Mouse (Mus musculus) liver, embryonic 14.5 days (tissue): ENCODE data around the gene 4930442H23Rik. TPM values are rescaled to one million over a fixed set of nuclear protein-coding genes. Genes with fewer than 3 reads are reported as not detected.
"Not testable (repeated sequence)": the region's sequence is repeated elsewhere in the genome, so short reads cannot be mapped to it uniquely, and the experiment has no call there.

Experiments used
- ATAC-seq: fragments of 200-750 bp; cut with Nextera tagmentation; 2 replicates; pipeline ENCODE4 v1.8.0; 2017; ENCODE audit warnings: moderate number of reproducible peaks, mild to moderate bottlenecking, moderate library complexity; ENCODE audit not compliant: insufficient read depth
- DNase-seq, 3 experiments: peaks; one replicate each; pipeline ENCODE4 v3.0.0-alpha.2; 2012 to 2013; ENCODE audit warnings: low read depth in 3 of 3, low spot score in 3 of 3
- H3K27ac ChIP-seq: fragments of 300-500 bp; sonication (generic); 2 replicates; pipeline ENCODE4 v1.5.1; 2014; ENCODE audit warnings: moderate library complexity, mild to moderate bottlenecking, control low read depth, inconsistent platforms
- H3K27me3 ChIP-seq: fragments of 300-500 bp; sonication (generic); 2 replicates; pipeline ENCODE4 v1.6.1; 2014; ENCODE audit warnings: mild to moderate bottlenecking, low read length, moderate library complexity; ENCODE audit not compliant: control insufficient read depth, insufficient read depth
- H3K36me3 ChIP-seq: fragments of 300-500 bp; sonication (generic); replicated peaks from 2 replicates; pipeline ENCODE4 v1.6.1; 2014; ENCODE audit warnings: low read depth; ENCODE audit not compliant: control insufficient read depth, insufficient read depth
- H3K4me1 ChIP-seq, 2 experiments: fragments of 200-500 bp in 1 of 2; fragments of 300-500 bp in 1 of 2; sonication (generic) in 1 of 2; replicated peaks; 2 replicates each; pipeline ENCODE4 v1.6.1; 2012 to 2014; ENCODE audit warnings: antibody characterized with exemption in 1 of 2, inconsistent platforms in 1 of 2, low read length in 1 of 2; ENCODE audit not compliant: control insufficient read depth in 2 of 2, insufficient read depth in 2 of 2
- H3K4me2 ChIP-seq: fragments of 300-500 bp; sonication (generic); 2 replicates; pipeline ENCODE4 v1.6.1; 2014; ENCODE audit warnings: low read depth, mild to moderate bottlenecking, control low read depth, moderate library complexity
- H3K4me3 ChIP-seq, 2 experiments: fragments of 200-500 bp in 1 of 2; fragments of 300-500 bp in 1 of 2; sonication (generic) in 1 of 2; 2 replicates each; pipeline ENCODE4 v1.5.1; 2012 to 2014; ENCODE audit warnings: low read depth in 2 of 2, low read length in 2 of 2, mild to moderate bottlenecking in 2 of 2, control low read depth in 1 of 2, inconsistent platforms in 1 of 2, moderate library complexity in 1 of 2; ENCODE audit not compliant: insufficient read depth in 1 of 2
- H3K9ac ChIP-seq: fragments of 300-500 bp; sonication (generic); replicated peaks from 2 replicates; pipeline ENCODE4 v1.6.1; 2014; ENCODE audit warnings: mild to moderate bottlenecking, control low read depth, moderate library complexity
- H3K9me3 ChIP-seq: fragments of 300-500 bp; sonication (generic); 2 replicates; pipeline ENCODE4 v1.6.1; 2016; ENCODE audit warnings: low read length, mixed read lengths; ENCODE audit not compliant: control insufficient read depth
- CTCF ChIP-seq: IDR thresholded peaks from 2 replicates; pipeline ENCODE4 v1.5.1; 2016; ENCODE audit warnings: antibody characterized with exemption, low read depth, control low read depth
- EP300 ChIP-seq: IDR thresholded peaks from 2 replicates; pipeline ENCODE4 v1.6.1; 2016; ENCODE audit warnings: antibody characterized with exemption, low read depth
- whole genome bisulfite sequencing: fragments of 180-500 bp; shearing (Covaris S2); extraction: QIAGEN DNeasy Blood & Tissue Kit; methylation state at CpG from one replicate; pipeline ENCODE4 v1.1.7; 2014; ENCODE audit not compliant: insufficient replicate concordance; 5-methylcytosine and 5-hydroxymethylcytosine counted together
- polyA plus RNA-seq, 2 experiments: library from polyadenylated mRNA; depleted of rRNA in 1 of 2; stranded (reverse) in 1 of 2; unstranded in 1 of 2; fragments of >200 nt; fragmentation: Nextera tagmentation in 1 of 2; extraction: Ambion mirVana in 1 of 2; gene quantifications; 2 replicates each; pipeline versions ENCODE4 v1.2.1 to v1.2.3; 2012 to 2014

4930442H23Rik gene
- polyA plus RNA-seq, 2 experiments: not detected

GRCm38 (mm10) chr10:81230438-81231332 lies 47.0 kb upstream of the 4930442H23Rik start, which contains the start of gene Atcay:
TSS of gene Atcay (minus strand) at chr10:81230833.
- no peak within 1 kb of the TSS for H3K4me2 ChIP-seq
- peaks cover 36% of the 10 kb centered on the region for H3K27me3 ChIP-seq
- no peaks in the 10 kb centered on the region for H3K36me3 ChIP-seq
- 13% methylated on average over 27 of the region's 27 CpGs for WGBS
- H3K27ac ChIP-seq: no peak within 1 kb of the TSS
- H3K9me3 ChIP-seq: no peaks in the 10 kb centered on the region
- H3K9ac ChIP-seq: no peak within 1 kb of the TSS
- DNase-seq (no peak), ATAC-seq (no peak)
- TF ChIP-seq CTCF (peak; percentile 58), EP300 (no peak)
- no peak within 1 kb of the TSS for H3K4me3 ChIP-seq
- H3K4me1 ChIP-seq: peaks cover 2 to 3% of the 10 kb centered on the region in 2 experiments; a peak in 2 of 4 replicates

GRCm38 (mm10) chr10:81229735-81230437 lies 46.2 kb upstream of the 4930442H23Rik start:
- DNase-seq (no peak), ATAC-seq (no peak)
- TF ChIP-seq EP300 (no peak), CTCF (no peak)
- no peaks in the 10 kb centered on the region for H3K9me3 ChIP-seq
- H3K9ac ChIP-seq: no peak overlapping the region
- no peak overlapping the region for H3K27ac ChIP-seq
- H3K4me1 ChIP-seq: peaks cover 2 to 3% of the 10 kb centered on the region in 2 experiments; a peak in 2 of 4 replicates
- H3K36me3 ChIP-seq: no peaks in the 10 kb centered on the region
- peaks cover 36% of the 10 kb centered on the region for H3K27me3 ChIP-seq
- no peak overlapping the region for H3K4me2 ChIP-seq
- WGBS: 12% methylated on average over 20 of the region's 20 CpGs
- no peak overlapping the region for H3K4me3 ChIP-seq

GRCm38 (mm10) chr10:81223731-81224130 lies 40.1 kb upstream of the 4930442H23Rik start:
- H3K4me1 ChIP-seq, H3K9me3 ChIP-seq, H3K36me3 ChIP-seq, H3K9ac ChIP-seq, H3K27me3 ChIP-seq, H3K4me2 ChIP-seq, ATAC-seq, DNase-seq, H3K4me3 ChIP-seq, H3K27ac ChIP-seq: not testable (repeated sequence)
- 33% methylated on average over 2 of the region's 2 CpGs for WGBS

GRCm38 (mm10) chr10:81221402-81222015 lies 37.9 kb upstream of the 4930442H23Rik start:
- ATAC-seq: no peak
- TF ChIP-seq CTCF (no peak), EP300 (no peak)
- 57% methylated on average over 5 of the region's 5 CpGs for WGBS
- Histone ChIP-seq H3K4me3 (no peak overlapping the region), H3K4me2 (no peak overlapping the region), H3K4me1 (no peaks in the 10 kb centered on the region; a peak in 1 of 4 replicates), H3K27ac (no peak overlapping the region), H3K27me3 (no peaks in the 10 kb centered on the region), H3K9me3 (no peaks in the 10 kb centered on the region), H3K36me3 (no peaks in the 10 kb centered on the region), H3K9ac (no peak overlapping the region)
- DNase-seq: no peak

GRCm38 (mm10) chr10:81217964-81218363 lies 34.3 kb upstream of the 4930442H23Rik start:
- Histone ChIP-seq H3K9ac (no peak overlapping the region), H3K9me3 (no peaks in the 10 kb centered on the region), H3K4me1 (no peaks in the 10 kb centered on the region; a peak in 1 of 4 replicates), H3K27me3 (no peaks in the 10 kb centered on the region), H3K36me3 (no peaks in the 10 kb centered on the region), H3K27ac (no peak overlapping the region), H3K4me3 (no peak overlapping the region), H3K4me2 (no peak overlapping the region)
- ATAC-seq (no peak), DNase-seq (peak; percentile 36 to 55 (median 37))
- TF ChIP-seq CTCF (peak; percentile 95), EP300 (no peak)
- 16% methylated on average over 7 of the region's 7 CpGs for WGBS
